Mouse (Mus musculus) forebrain, embryonic 13.5 days (tissue): Measurements from ENCODE around the gene 1700125H20Rik. TPM values are rescaled to one million over a fixed set of nuclear protein-coding genes. Genes with fewer than 3 reads are reported as not detected.

ENCODE experiments used
- ATAC-seq: fragments of 200-750 bp; cut with Nextera tagmentation; 2 replicates; pipeline ENCODE4 v1.8.0; 2017
- H3K27ac ChIP-seq: fragments of 300-500 bp; sonication (generic); 2 replicates; pipeline ENCODE4 v1.5.1; 2015; ENCODE audit warnings: inconsistent platforms, mild to moderate bottlenecking, moderate library complexity
- H3K27me3 ChIP-seq: fragments of 300-500 bp; sonication (generic); 2 replicates; pipeline ENCODE4 v1.6.1; 2015; ENCODE audit warnings: mild to moderate bottlenecking, inconsistent platforms
- H3K36me3 ChIP-seq: fragments of 300-500 bp; sonication (generic); 2 replicates; pipeline ENCODE4 v1.6.1; 2015; ENCODE audit warnings: mild to moderate bottlenecking, inconsistent platforms; ENCODE audit not compliant: poor library complexity, severe bottlenecking
- H3K4me1 ChIP-seq: fragments of 300-500 bp; sonication (generic); 2 replicates; pipeline ENCODE4 v1.6.1; 2015; ENCODE audit warnings: inconsistent platforms
- H3K4me2 ChIP-seq: fragments of 300-500 bp; sonication (generic); 2 replicates; pipeline ENCODE4 v1.6.1; 2015; ENCODE audit warnings: inconsistent platforms, mild to moderate bottlenecking, moderate library complexity
- H3K4me3 ChIP-seq: fragments of 300-500 bp; sonication (generic); 2 replicates; pipeline ENCODE4 v1.5.1; 2015; ENCODE audit warnings: mild to moderate bottlenecking, inconsistent platforms
- H3K9ac ChIP-seq: fragments of 300-500 bp; sonication (generic); 2 replicates; pipeline ENCODE4 v1.6.1; 2015; ENCODE audit warnings: mild to moderate bottlenecking, inconsistent platforms
- H3K9me3 ChIP-seq: fragments of 300-500 bp; sonication (generic); replicated peaks from 2 replicates; pipeline ENCODE4 v1.6.1; 2016; ENCODE audit warnings: inconsistent platforms
- WGBS: fragments of 180-500 bp; shearing (Covaris S2); methylation state at CpG from one replicate; pipeline ENCODE4 v1.1.7; 2015; 5-methylcytosine and 5-hydroxymethylcytosine counted together
- polyA plus RNA-seq: library from polyadenylated mRNA; unstranded; fragments of >200 nt; fragmentation: Nextera tagmentation; extraction: Ambion mirVana; gene quantifications from 2 replicates; pipeline ENCODE4 v1.2.1, GENCODE M21; 2015

1700125H20Rik gene
- polyA plus RNA-seq, 1 experiment from 2014 or later = 0.26 TPM

DNA sequence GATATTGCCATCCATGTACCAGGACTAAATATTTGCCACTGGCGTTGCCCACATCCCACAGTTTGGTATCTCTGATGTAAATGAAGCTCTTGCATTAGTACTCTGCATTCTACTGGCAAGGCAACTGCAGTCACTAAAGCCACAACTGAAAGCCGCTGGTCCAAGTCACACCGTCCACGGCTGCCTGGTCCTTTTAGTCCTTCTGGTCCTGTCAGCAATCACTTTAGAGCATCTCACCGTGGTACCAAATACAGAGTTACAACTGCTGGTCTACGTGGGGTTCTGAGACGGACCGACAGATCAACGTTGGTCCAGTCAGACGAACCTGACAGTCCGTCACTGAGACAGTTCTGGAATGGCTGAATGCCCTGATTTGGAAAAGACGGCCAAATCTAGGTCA is 20.5 kb downstream of the 1700125H20Rik start:
- Histone ChIP-seq H3K27me3 (no peaks in the 10 kb centered on the region), H3K4me1 (no peaks in the 10 kb centered on the region), H3K27ac (no peak overlapping the region), H3K36me3 (peaks cover 69% of the 10 kb centered on the region), H3K9ac (no peak overlapping the region), H3K9me3 (no peaks in the 10 kb centered on the region), H3K4me3 (no peak overlapping the region), H3K4me2 (no peak overlapping the region)
- 92% methylated on average over 12 of the region's 12 CpGs for WGBS
- no peak for ATAC-seq

DNA sequence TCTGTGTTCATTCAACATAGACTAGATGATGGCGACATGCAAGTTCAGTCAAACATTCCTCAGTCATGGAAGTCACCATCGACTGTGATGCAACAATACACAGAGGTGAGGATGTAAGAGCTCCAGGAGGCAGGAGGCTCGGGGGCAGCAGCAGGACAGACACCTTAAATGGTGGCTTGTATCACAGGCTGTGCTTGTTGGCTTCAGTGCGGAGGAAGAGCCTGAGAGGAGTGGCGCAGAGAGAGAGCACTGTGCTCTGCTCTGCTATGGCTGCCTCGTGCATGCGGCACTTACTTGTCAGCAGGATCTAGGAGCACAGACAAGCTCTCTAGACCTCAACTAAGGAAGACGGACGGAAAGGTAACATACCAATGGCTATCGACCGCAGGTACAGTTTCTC is 24.0 kb downstream of the 1700125H20Rik start:
- 93% methylated on average over 11 of the region's 11 CpGs for WGBS
- no peaks in the 10 kb centered on the region for H3K27me3 ChIP-seq
- ATAC-seq = no peak
- H3K27ac ChIP-seq = no peak overlapping the region
- H3K36me3 ChIP-seq = peaks cover 90% of the 10 kb centered on the region
- H3K4me3 ChIP-seq = no peak overlapping the region
- no peaks in the 10 kb centered on the region for H3K9me3 ChIP-seq
- no peak overlapping the region for H3K9ac ChIP-seq
- no peak overlapping the region for H3K4me2 ChIP-seq
- H3K4me1 ChIP-seq = no peaks in the 10 kb centered on the region

DNA sequence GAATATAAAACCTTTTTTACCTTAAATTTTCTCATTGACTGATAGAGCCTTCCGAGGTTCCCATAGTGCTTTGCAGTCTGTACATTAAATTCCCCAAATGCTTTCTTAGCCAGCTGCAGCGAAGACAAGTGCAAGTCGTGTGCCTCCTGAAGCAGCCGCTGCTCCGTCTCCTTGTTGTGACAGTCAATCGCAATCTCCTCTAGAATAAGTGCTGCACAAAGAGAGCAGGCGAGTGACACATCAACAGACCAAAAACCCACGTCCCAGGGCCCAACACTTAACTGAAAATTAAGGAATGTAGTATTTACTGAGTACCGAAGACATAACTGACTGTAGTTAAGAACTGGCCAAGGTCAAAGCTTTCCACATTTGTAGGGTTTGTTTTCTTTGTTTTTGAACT is 25.8 kb downstream of the 1700125H20Rik start:
- no peak overlapping the region for H3K27ac ChIP-seq
- peaks cover 90% of the 10 kb centered on the region for H3K36me3 ChIP-seq
- no peak for ATAC-seq
- no peak overlapping the region for H3K4me3 ChIP-seq
- no peaks in the 10 kb centered on the region for H3K4me1 ChIP-seq
- H3K27me3 ChIP-seq = no peaks in the 10 kb centered on the region
- no peak overlapping the region for H3K9ac ChIP-seq
- WGBS = 89% methylated on average over 9 of the region's 9 CpGs
- no peak overlapping the region for H3K4me2 ChIP-seq
- no peaks in the 10 kb centered on the region for H3K9me3 ChIP-seq

DNA sequence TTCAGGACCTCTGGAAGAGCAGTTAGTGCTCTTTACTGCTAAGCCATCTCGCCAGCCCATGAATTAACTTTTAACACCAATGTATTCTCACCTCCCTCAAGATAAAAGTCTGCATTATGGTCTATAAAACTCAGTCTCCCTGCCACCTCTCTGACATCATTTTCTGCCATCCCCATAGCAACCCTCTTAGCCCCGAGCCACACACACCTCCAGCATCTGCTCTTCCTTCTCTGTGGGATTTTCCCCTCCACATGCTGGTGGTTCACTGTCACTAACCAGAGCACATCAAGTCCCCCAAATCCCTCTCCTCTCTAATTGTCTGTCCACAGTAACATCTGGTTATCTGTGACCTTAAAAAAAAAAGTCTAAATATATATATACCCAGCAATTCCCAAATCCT is 28.7 kb downstream of the 1700125H20Rik start:
- no peak for ATAC-seq
- Histone ChIP-seq H3K9me3 (no peaks in the 10 kb centered on the region), H3K27ac (no peak overlapping the region), H3K4me2 (no peak overlapping the region), H3K27me3 (no peaks in the 10 kb centered on the region), H3K36me3 (peaks cover 86% of the 10 kb centered on the region), H3K4me1 (no peaks in the 10 kb centered on the region), H3K9ac (no peak overlapping the region), H3K4me3 (no peak overlapping the region)
- 90% methylated on average over 2 of the region's 2 CpGs for WGBS

DNA sequence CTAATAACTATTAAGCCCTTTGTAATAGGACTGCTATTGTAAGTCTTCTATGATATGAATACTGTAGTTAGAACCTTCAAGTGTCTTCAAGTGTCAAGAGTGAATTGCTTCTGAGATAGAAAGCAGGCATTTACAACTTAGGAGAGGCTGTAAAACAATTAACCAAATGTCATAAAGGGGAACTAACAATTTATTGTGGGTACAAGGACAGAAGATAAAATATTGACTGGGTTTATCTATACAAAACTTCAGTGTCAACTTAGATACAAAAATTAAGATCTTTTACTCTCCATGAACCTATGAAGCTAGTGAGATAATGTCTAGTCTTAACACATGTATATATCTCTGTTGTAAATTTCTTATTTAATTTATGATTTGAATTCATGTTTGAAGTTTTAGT is 36.0 kb downstream of the 1700125H20Rik start:
- peaks cover 74% of the 10 kb centered on the region for H3K36me3 ChIP-seq
- no peak overlapping the region for H3K4me3 ChIP-seq
- H3K9ac ChIP-seq = no peak overlapping the region
- no peaks in the 10 kb centered on the region for H3K4me1 ChIP-seq
- no peaks in the 10 kb centered on the region for H3K27me3 ChIP-seq
- no peak overlapping the region for H3K4me2 ChIP-seq
- H3K9me3 ChIP-seq = no peaks in the 10 kb centered on the region
- H3K27ac ChIP-seq = no peak overlapping the region
- ATAC-seq = no peak

DNA sequence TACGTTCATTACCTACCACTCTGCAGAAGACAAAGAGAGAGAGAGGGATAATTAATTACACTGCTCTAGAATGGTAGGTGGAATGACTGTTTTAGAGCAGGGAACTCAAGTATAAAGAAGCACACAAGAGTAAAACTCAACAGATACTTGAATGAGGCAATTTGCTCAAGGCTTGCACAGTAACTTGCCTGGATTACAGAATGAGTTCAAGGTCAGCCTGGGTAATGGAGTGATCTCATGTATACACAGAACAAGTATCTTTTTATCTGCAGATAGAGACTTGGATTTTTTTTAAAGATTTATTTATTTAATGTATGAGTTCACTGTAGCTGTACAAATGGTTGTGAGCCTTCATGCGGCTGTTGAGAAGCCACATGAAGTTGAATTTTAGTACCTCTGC is 40.9 kb downstream of the 1700125H20Rik start:
- no peak for ATAC-seq
- H3K4me3 ChIP-seq = no peak overlapping the region
- no peak overlapping the region for H3K4me2 ChIP-seq
- no peaks in the 10 kb centered on the region for H3K4me1 ChIP-seq
- H3K9ac ChIP-seq = no peak overlapping the region
- H3K27me3 ChIP-seq = no peaks in the 10 kb centered on the region
- H3K36me3 ChIP-seq = peaks cover 86% of the 10 kb centered on the region
- H3K9me3 ChIP-seq = no peaks in the 10 kb centered on the region
- 90% methylated on average over 2 of the region's 2 CpGs for WGBS
- H3K27ac ChIP-seq = no peak overlapping the region

DNA sequence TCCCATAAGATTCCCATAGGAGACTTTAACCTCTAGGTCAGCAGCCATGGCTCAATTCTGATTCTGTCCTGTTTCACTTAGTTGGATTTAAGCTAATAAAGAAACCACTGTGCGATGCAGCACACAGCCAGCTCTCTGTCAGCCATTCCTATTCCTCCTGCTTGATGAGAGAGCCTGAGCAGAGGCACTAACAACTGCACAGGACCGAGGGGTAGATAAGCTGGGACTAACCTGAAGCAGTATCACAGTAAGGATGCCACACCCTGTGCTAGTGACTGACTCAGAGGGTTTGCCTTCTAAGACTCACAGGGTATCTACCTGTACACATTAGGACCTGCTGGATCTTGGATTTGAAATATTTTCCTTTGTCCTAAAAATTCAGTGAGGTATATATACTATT is 43.0 kb downstream of the 1700125H20Rik start:
- WGBS = 94% methylated on average over 2 of the region's 2 CpGs
- ATAC-seq = no peak

DNA sequence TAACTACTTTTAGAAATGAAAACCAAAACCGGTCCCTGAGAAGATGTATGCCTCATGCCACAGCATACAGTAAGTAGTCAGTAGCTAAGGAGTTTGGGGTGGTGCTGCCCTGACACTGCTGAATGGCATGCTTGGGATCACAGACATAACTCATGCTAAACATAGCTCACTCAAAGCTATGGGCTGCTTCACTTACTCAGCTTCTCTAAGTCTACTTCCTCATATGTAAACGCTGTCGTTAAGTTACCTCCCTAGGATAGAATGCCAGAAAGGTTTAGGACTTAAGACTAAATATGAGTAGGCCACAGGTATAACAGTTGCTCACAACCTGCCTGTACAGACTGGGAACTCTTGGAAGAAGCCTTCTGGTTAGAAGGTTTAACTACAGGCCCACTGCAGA is 44.5 kb downstream of the 1700125H20Rik start:
- no peak overlapping the region for H3K4me3 ChIP-seq
- no peak overlapping the region for H3K9ac ChIP-seq
- ATAC-seq = no peak
- no peaks in the 10 kb centered on the region for H3K4me1 ChIP-seq
- H3K27me3 ChIP-seq = no peaks in the 10 kb centered on the region
- 97% methylated on average over 3 of the region's 3 CpGs for WGBS
- H3K27ac ChIP-seq = no peak overlapping the region
- no peaks in the 10 kb centered on the region for H3K9me3 ChIP-seq
- H3K36me3 ChIP-seq = peaks cover 56% of the 10 kb centered on the region
- H3K4me2 ChIP-seq = no peak overlapping the region

More for the DNA sequence above, 43.0 kb downstream of the 1700125H20Rik start:
- no peak overlapping the region for H3K4me3 ChIP-seq
- H3K4me1 ChIP-seq = no peaks in the 10 kb centered on the region
- no peak overlapping the region for H3K4me2 ChIP-seq
- H3K27ac ChIP-seq = no peak overlapping the region
- peaks cover 69% of the 10 kb centered on the region for H3K36me3 ChIP-seq
- H3K9ac ChIP-seq = no peak overlapping the region
- H3K27me3 ChIP-seq = no peaks in the 10 kb centered on the region
- no peaks in the 10 kb centered on the region for H3K9me3 ChIP-seq

DNA sequence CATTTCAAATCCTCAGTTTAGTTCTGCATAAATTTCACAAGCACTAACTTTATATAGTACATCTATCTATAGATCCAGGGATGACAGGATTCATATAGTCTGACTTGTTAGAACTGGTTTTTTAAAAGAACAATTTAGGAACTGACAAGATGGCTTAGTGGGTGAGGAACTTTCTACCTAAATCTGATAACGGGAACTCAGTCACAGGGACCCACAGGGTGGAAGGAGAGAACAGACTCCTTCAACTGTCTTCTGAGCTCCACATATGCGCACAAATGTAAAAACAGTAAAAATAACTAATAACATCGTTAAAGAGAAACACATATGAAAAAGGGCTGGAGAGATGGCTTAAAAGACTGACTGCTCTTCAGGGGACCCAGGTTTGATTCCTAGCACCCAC is 48.8 kb downstream of the 1700125H20Rik start:
- 95% methylated on average over 3 of the region's 3 CpGs for WGBS
- Histone ChIP-seq H3K4me3 (no peak overlapping the region), H3K4me1 (no peaks in the 10 kb centered on the region), H3K27ac (no peak overlapping the region), H3K36me3 (peaks cover 24% of the 10 kb centered on the region), H3K27me3 (no peaks in the 10 kb centered on the region), H3K4me2 (no peak overlapping the region), H3K9ac (no peak overlapping the region), H3K9me3 (no peaks in the 10 kb centered on the region)
- no peak for ATAC-seq

DNA sequence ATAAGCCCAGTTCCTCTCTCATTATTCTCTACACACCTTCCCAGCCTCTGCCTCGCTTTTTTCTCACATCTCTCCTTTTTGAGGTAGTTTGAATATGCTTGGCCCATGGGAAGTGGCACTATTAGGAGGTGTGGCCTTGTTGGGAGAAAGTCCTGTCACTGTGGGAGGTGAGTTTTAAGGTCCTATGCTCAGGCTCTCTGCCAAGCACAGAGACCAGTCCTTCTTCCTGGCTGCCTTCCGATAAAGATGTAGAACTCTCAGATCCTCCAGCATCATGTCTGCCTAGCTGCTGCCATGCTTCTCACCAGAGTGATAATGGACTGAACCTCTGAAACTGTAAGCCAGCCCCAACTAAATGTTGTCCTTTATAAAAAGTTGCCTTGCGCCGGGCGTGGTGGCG is 52.4 kb downstream of the 1700125H20Rik start:
- Histone ChIP-seq H3K4me1 (no peaks in the 10 kb centered on the region), H3K4me3 (no peak overlapping the region), H3K9ac (no peak overlapping the region), H3K9me3 (no peaks in the 10 kb centered on the region; the same call in 1 of the 2 replicates), H3K27ac (no peak overlapping the region), H3K36me3 (peaks cover 23% of the 10 kb centered on the region), H3K4me2 (no peak overlapping the region), H3K27me3 (no peaks in the 10 kb centered on the region)
- ATAC-seq = no peak
- WGBS = 99% methylated on average over 6 of the region's 6 CpGs

DNA sequence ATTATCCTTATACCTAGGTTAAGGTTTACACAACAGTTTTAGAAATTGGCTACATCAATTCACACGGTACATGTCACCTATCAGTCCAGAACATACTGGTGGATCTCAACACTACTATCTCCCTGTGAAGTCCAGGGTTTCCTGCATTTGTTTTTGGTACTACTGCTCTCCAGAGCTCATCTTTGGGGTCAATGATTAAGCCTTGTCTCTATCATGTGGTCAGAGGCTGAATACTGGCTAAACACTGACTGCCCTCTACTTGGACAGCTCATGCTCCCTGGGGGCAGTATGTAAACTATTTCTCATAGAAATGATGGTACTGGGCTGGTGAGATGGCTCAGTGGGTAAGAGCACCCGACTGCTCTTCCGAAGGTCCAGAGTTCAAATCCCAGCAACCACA is 53.0 kb downstream of the 1700125H20Rik start:
- WGBS = 96% methylated on average over 3 of the region's 3 CpGs
- no peak for ATAC-seq
- Histone ChIP-seq H3K4me2 (no peak overlapping the region), H3K4me3 (no peak overlapping the region), H3K27ac (no peak overlapping the region), H3K9me3 (no peaks in the 10 kb centered on the region; the same call in 1 of the 2 replicates), H3K9ac (no peak overlapping the region), H3K4me1 (no peaks in the 10 kb centered on the region), H3K27me3 (no peaks in the 10 kb centered on the region), H3K36me3 (peaks cover 23% of the 10 kb centered on the region)
